Mouse (Mus musculus) spleen, adult 2 months (tissue): ENCODE measurements around the gene Ccdc6.

Source experiments
- CTCF ChIP-seq: fragments of 200-500 bp; IDR thresholded peaks from 2 replicates; pipeline ENCODE4 v1.5.1; 2011; ENCODE audit warnings: mild to moderate bottlenecking, inconsistent platforms; ENCODE audit not compliant: insufficient read depth, insufficient read length, insufficient replicate concordance; ENCODE audit errors: extremely low read depth
- POLR2A ChIP-seq: fragments of 200-500 bp; IDR thresholded peaks from 2 replicates; pipeline ENCODE4 v1.6.1; 2011; ENCODE audit warnings: low read depth, low read length, inconsistent platforms

DNA sequence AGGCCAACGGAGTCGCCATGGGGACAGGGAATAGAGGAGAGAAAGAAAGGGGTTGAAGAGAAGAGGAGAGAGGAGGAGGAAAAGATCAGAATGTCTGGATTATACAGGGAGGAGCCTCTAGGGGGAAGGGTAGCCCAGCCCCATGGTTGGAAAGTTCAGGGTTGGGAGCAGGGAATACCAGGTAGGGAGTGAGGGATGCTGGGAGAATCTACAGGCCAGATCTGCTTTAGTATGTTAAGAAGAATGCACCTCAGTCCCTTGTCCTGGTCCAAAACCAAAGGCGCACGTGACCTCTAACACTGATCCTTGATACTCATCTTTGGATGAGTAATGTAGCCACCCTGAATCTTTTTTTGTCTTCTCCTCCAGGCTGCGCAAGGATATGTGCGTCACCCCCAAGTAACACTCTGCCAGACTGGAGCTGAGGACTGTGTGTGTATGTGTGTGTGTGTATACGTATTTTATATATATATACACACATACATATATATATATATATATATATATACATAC lies 102.1 kb downstream of the Ccdc6 start:
- TF ChIP-seq CTCF (no peak), POLR2A (no peak)
